Mouse (Mus musculus) ovary, postnatal 36 days (tissue): ENCODE measurements at regions not wholly inside any gene's neighbourhood (a gene's known extent, or its start where the extent isn't known, plus 50 kb on each side); places are given as distances from the start of the nearest gene placed in this dataset.

ENCODE experiments used
- DNase-seq: peaks from one replicate; pipeline ENCODE4 v3.0.0; 2022; ENCODE audit warnings: low spot score, mixed read lengths

DNA sequence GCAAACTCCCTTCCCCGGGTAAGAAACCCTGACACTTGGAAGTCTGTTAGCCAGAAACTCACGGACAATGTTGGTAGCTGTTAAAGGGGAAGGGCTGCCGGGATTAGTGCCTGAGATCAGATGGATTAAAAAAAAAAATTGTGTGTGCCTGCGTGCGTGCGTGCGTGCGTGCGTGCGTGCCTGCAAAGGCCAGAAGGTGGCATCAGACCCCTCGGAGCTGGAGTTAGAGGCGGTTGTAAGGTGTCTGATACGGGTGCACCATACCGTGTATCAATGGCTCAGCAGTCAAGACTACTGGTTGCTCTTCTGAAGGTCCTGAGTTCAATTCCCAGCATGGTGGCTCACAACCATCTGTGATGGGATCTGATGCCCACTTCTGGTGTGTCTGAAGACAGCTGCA is 59.0 kb upstream of the Ccdc167 start:
- DNase-seq = no peak

DNA sequence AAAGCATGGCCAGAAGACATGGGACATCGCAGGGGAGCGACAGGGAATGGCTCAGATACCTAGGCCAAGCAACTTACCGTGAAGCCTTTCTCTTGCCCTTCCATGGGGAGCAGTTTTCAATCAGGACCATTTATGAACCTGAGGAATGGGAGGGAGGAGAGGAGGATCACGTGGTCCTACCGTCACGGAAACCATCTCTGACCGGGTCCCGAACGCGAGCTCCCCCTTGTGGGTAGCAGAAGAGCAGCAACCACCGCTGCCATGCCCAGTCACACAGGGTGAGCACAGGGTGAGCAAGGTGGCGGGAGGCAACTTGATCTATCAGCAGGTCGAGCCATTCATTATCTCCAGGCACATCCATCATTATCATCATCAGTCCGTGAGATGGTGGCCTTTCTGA is 56.5 kb upstream of the Ccdc167 start:
- DNase-seq = peak; percentile 67

DNA sequence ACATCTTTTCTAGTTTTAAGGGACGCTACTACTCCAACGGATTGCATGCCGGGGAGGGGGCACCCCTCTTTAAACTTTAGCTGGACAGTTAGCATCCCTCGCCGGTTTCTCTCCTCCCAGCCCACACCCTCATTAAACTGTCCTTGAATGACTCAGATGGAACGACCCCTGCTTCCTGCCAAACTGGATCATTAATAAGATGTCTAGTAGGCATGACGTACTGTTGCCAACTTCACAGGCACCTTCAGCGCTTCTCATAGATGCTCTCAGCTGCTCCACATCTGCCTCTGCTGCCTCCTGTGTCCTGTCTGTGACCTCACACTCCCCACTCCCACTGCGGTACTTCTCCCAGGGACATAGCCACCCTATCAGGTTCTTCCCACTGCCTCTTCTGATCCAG is 54.1 kb upstream of the Ccdc167 start:
- DNase-seq = no peak

DNA sequence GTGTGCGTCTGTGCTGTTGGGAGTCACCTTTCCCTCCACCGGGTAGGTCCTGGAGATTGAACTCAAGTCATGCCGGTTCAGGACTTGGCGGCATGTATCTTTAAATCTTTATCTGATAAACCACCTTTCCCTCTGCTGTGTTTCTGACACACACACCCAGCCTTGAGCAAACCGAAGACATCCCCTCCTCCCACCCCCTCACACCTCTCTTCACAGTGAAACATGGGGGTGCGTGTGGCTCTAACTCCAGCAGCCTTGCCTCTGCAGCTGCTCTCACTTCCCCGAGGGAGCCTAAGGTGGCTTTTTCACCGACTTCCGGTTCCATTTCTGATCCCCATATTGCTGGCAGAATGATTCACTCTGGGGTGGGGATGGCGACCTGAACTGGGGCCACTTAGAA is 52.8 kb upstream of the Ccdc167 start:
- no peak for DNase-seq

DNA sequence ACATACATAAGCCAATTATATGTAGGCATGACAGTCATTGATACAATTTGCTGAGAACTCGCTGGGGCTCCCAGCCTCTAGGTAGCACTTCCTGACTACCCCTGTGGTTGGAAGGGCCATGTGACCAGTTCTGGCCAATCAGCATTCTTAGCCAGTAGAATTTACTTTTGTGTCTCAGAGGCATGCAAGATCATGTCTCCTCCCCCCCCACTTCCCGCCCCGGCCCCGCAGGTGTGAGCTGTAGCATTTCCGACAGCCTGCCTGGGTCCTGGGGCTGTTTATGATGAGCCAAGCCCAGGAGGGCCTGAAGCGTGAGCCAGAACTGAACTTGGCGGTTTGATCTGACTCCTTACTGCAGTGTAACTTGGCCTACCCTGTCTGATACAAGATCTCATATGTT is 52.3 kb upstream of the Ccdc167 start:
- DNase-seq = no peak

DNA sequence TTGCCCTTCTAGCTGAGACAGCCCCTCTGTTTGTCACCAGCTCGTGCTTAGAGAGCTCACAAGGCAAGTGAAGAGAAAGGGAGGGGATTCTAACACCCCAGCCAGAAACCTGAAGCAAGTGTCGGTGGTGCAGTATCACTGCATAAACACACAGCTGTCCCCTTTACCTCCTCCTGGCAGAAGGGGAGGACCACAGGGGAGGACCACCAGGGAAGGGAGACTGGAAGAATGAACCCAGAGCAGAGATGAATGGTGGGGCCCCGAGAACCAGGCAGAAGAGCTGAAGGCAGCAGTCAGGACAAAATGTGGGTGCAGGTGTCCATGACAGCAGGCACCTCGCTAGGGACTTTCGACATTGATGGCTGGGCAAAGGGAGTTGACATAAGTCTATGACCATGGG is 51.8 kb upstream of the Ccdc167 start:
- no peak for DNase-seq
